Mouse (Mus musculus): ENCODE results near the gene C1qtnf3.
A peak's percentile ranks its signal among the peaks of the same experiment; 100 is the strongest.
"Not testable (repeated sequence)": the region's sequence is repeated elsewhere in the genome, so short reads cannot be mapped to it uniquely, and the experiment has no call there.

The C1qtnf3 gene

DNA sequence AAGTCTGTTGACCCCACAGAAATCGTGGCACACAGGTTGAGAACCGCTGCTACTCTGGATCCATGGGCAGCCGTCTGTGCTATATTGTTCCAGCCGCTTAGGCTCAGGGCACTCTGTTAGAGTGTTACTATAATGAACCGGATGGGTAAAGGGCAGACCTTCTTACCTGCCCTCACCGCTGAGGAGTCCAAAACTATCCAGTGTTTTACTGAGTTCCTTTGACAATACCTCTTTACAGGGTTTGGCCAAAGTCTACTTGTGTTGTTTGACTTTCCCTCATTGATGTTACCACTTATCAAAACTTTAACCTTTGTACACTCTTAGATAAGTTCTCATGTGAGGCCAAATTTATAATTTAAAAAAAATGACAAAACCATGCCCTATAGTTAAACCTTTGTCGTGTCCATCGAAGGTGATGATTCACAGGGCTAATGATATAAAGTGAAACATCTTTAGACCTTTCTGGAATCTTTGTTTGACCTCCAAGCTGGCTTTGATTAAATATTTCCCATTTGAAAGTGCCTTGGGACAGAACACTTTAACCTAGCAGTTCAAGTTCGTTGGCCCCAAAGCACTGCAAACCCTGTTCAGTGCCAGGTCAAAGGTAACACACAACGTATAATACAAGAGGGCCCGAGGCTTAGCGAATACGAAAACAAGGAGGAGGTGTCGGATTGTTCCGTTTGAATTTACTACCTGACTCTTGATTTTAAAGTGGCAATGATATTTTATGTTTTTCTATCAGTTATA lies 7.3 kb downstream of the C1qtnf3 start:
- no peak for DNase-seq (ENCODE audit: low spot score)

DNA sequence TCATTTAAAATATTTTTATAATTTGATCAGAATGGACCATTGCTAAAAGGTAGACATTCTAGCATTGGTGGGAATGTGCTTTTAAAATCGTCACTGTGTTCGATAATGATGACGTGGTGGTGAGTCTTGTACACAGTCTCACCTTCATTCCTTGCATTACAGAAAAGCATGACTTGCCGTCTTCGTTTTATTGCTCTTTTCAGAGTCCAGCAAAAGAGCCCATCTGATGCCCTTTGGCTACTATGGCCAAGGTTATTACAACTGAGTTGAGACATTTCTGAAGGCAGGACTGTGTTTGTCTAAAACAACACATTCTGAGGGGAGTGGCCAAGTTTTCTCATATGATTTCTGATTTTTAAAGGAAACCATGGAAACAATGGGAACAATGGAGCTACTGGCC lies 8.1 kb downstream of the C1qtnf3 start:
- DNase-seq (ENCODE audit: low spot score) = no peak

DNA sequence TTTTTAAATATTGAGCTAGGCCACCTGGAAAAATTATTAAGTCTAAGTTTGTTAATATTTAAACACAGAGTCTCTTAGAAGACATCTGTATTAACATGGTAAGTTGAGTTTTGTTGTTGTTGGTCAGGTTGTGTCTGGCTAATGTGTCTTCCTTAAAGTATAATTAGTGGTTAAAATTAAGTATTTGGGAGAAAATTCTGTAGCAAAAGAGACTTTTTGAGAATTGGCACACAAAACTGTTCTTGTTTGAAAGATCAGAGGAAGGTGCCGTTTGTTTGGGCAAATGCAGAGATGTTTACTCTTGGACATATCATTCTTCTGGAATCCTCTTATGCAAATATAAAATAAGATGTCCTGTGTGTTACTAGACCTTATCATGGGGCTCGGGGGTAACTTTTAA lies 10.5 kb downstream of the C1qtnf3 start:
- DNase-seq (ENCODE audit: low spot score) = no peak

DNA sequence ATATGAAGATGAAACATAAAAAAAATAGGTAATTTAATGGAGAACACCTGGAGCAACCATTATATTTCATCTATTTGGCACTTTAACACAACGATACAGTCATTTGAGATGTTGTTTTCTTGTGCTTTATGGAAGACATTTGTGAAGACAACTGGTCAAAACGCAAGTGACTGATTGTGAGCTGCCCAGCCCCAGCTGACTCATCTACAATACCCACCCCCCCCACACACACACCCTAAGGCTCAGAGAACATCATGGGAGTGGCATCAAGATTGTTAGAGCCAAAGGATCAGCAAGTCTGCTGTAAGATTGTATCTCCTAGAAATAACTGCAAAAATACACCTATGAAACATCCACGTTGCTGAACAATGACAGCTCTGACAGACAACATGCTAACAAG lies 17.3 kb downstream of the C1qtnf3 start:
- DNase-seq (ENCODE audit: low spot score) = no peak

- DNase-seq (ENCODE audit: low spot score) = no peak
These were observed 18.6 kb downstream of the C1qtnf3 start for GRCm38 (mm10) chr15:10970777-10971176.

GRCm38 (mm10) chr15:10977151-10977550 lies 25.0 kb downstream of the C1qtnf3 start:
- no peak for DNase-seq (ENCODE audit: low spot score)

DNA sequence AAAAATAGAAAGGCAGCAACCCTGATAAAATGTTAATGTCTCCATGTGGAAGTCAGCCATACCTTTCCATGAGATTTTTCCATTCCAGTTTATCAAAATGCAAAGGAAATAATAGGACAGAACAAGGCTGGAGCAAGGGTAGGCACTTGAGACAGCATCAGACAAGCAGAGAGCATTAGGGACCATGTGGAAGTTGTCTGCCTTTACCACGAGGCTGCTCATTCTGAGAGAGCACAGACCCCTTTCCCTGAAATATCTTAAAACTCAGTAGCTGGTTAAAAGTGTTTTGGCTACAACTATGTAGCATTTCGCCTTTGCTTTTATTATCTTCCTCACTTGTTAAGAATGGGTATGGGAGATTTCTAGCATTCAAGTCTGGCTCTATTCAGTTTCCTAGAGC lies 28.6 kb downstream of the C1qtnf3 start:
- no peak for DNase-seq (ENCODE audit: low spot score)

DNA sequence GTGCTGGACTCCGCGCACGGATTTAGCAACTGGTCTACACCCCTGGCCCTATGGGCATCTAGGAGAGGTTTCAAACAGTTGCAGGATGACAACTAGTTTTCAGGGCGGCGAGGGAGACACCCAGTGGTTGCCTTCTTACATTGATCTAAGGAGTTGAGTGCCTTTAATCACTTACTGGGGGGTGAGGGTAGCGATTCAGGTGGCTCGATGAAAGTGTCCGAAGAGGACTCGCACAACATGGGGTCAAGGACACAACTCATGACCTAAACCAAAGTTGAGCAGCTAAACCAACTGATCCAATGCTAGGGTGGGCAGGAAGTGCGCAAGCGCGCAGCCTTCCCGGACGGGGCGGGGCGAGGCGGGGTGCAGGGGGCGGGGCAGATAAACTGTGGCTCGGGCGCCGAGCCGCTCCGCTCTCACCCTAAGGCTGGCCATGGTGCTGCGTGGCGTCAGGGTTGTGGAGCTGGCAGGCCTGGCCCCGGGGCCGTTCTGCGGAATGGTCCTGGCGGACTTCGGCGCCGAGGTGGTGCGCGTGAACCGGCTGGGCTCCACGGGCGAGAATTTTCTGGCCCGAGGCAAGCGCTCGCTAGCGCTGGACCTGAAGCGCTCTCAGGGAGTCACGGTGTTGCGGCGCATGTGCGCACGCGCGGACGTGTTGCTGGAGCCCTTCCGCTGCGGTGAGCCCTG lies 29.4 kb downstream of the C1qtnf3 start, which contains the start of gene Amacr:
Gene Amacr (plus strand): TSS at position 380 of the 687 bp plus-strand sequence.
- DNase-seq (ENCODE audit: low spot score) = peak; percentile 77

DNA sequence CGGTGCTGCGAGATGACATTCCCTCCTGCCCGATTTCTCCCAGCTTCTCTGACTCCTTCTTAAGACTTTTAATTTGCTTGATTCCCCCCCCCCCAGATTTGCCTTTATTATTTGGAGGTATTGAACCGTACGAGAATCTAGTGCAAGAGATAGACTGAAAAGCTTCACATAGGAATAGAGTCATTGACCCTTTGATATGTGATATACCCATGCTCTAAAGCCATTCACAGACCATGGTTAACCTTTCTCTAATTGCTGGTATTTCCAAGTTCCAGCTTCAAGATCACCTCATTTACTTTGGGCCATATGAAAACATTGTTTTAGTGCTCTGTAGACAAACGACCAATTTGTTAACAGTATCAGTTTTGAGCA lies 29.9 kb downstream of the C1qtnf3 start:
- DNase-seq (ENCODE audit: low spot score) = no peak

DNA sequence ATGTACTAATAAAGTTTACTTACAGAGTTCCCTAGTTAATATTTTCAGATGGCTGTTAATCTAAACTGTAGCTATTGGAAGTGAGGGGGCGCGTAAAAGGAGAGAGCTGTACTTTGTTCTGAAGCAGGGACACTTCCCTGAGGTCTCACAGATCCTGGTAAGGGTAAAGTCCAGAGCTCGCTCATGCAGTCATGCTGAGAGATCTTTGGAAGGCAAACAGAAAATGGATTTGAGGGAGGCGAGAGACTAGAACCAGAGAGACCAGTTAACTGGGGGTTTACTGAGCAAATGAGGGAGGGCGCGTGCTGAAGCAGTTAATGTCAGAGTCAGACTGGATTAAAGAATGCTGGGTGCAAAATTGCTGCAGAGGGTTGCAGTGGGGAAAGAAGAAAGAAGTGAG lies 33.6 kb downstream of the C1qtnf3 start:
- DNase-seq (ENCODE audit: low spot score) = no peak

DNA sequence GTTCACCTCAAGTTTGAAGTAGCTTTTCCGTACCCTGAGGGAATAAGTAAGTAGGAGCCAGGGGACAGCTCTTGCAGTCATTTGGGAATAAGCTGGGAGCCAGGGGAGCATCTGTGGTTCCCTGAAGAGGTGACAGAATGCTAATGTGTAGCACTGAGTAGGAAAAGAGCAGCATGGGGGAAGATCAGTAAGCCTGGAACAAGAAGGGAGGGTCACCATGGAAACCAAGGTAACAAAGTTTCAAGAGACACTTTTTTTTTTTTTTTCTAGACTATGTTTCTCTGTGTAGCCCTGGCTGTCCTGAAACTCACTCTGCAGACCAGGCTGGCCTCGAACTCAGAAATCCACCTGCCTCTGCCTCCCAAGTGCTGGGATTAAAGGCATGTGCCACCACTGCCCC lies 34.3 kb downstream of the C1qtnf3 start:
- not testable (repeated sequence) for DNase-seq (ENCODE audit: low spot score)

DNA sequence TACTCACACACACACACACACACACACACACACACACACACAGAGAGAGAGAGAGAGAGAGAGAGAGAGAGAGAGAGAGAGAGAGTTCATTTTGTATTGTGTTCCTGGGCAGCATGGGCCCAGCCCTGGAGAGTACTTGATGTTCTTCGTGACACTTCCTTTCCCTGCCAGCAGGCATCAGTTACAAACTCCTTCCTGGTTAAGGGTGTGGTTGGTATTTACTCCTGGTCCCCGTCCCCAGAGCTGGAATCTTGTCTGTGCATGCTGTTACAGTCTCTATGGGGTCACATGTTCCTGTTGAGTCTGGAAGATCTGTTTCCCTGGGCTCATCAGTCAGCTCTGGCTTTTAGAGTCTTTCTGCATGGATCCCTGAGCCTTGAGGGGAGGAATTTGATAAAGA lies 38.3 kb downstream of the C1qtnf3 start:
- DNase-seq (ENCODE audit: low spot score) = no peak

DNA sequence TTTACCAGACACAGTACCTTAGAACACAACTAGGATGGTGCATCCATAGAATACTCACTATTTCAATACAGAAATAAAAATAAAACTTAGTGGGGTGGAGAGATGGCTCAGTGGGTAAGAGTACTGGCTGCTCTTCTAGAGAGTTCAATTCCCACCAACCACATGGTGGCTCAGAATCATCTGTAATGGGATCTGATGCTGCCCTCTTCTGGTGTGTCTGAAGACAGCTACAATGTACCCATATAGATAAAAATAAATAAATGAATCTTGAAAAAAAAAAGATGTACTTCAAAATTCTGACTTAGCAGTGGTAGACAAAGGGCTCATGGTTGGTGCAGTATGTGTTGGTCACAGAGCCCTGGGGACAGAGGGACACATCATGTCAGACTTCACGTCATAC lies 39.4 kb downstream of the C1qtnf3 start:
- no peak for DNase-seq (ENCODE audit: low spot score)

DNA sequence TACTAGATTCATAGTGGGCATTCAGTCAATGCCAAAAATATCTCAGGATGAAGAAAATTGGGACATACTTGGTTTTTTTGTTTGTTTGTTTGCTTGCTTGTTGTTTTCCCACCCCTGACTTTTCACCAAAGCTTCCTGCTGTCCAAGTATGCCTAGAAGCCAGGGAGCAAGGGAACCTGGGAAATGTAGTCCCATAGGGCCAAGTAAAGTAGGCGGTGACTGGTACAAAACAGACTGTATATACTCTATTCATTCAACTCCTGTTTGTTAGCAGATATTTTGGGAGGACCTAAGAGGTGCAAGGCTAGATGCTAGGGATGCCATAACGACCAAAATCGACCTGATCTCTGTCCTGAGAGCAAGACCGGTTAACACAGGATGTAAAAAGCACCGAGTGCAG lies 47.7 kb downstream of the C1qtnf3 start:
- DNase-seq (ENCODE audit: low spot score) = no peak

- no peak for DNase-seq (ENCODE audit: low spot score)
These were observed 48.3 kb downstream of the C1qtnf3 start, which contains the start of gene Slc45a2 for GRCm38 (mm10) chr15:11000421-11000820. TSS of gene Slc45a2 (plus strand) at chr15:11000721.

DNA sequence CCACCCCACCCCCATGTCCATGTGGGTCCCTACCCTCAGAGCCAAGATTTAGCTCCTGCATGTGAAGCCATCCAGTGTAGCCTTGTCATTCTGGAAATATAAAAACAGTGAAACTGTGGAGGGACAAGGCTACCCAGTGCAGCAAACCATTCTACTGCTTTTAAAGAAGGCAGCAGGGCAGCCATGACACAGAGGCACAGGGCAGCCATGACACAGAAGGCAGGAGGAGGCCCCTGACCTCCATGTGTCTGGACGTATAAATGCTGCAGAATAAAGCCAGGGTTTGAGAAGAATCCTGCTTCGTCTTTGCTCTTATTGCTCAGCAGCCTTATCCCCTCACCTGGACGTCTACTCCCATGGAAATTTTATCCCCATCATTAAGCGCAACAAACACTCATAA lies 51.7 kb downstream of the C1qtnf3 start:
- DNase-seq (ENCODE audit: low spot score) = no peak

GRCm38 (mm10) chr15:11004646-11005045 lies 52.5 kb downstream of the C1qtnf3 start:
- DNase-seq (ENCODE audit: low spot score) = no peak

- DNase-seq (ENCODE audit: low spot score) = no peak
These were observed 56.6 kb downstream of the C1qtnf3 start for GRCm38 (mm10) chr15:11008756-11009155.

DNA sequence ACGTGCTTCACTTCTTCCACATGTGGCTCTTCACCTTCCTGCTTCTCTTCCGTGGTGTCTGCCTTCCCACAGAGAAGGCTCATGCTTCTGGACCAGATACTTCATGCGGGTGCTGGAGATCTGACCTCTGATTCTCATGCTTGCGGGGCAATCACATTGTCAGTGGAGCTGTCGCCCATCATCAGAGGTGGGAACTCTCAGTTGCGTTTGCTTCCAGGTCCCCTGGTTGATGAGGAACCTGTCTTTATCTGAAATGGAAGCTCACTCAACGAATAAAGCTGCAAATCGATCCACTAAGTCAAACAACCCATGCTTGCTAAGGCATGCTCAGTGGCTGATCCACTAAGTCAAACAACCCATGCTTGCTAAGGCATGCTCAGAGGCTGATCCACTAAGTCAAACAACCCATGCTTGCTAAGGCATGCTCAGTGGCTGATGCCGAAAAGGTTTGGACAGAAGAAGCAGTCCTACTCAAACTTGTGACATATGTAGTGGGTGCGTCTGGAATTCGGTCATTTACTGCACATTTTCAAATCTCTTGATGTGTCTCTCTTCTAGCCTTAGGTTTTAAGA lies 58.9 kb downstream of the C1qtnf3 start:
- DNase-seq (ENCODE audit: low spot score) = no peak

DNA sequence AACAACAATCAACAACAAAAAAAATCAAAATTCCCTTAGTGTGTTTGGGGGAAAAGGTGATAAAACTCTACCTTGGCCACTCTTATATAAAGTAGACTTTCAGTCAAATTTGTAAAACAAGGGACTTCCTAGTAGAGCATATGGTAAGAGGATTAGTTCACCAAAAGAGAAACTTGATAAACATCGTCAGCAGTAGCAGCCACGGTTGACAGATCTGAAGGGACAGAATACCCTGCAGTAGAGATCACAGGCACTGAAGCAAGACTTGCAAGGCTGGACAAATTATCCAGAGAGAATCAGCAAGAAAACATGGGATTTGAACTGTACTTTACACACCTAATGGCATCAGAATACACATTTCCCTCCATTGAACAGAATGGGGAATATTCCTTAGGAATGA lies 62.8 kb downstream of the C1qtnf3 start:
- no peak for DNase-seq (ENCODE audit: low spot score)

- DNase-seq (ENCODE audit: low spot score) = no peak
These were observed 74.8 kb downstream of the C1qtnf3 start for GRCm38 (mm10) chr15:11026801-11027561.
